Mouse (Mus musculus) embryonic facial prominence, embryonic 15.5 days (tissue): Measurements from ENCODE around the gene Agps. TPM values are rescaled to one million over a fixed set of nuclear protein-coding genes. Genes with fewer than 3 reads are reported as not detected.

Experiments
- ATAC-seq: fragments of 200-750 bp; cut with Nextera tagmentation; 2 replicates; pipeline ENCODE4 v1.8.0; 2017; ENCODE audit warnings: low read depth, moderate TSS enrichment; ENCODE audit not compliant: insufficient number of reproducible peaks, low FRiP score, low TSS enrichment
- H3K27ac ChIP-seq: fragments of 300-500 bp; sonication (generic); replicated peaks from 2 replicates; pipeline ENCODE4 v1.5.1; 2015; ENCODE audit warnings: mild to moderate bottlenecking, inconsistent platforms
- H3K27me3 ChIP-seq: fragments of 300-500 bp; sonication (generic); 2 replicates; pipeline ENCODE4 v1.6.1; 2015; ENCODE audit warnings: inconsistent platforms
- H3K36me3 ChIP-seq: fragments of 300-500 bp; sonication (generic); 2 replicates; pipeline ENCODE4 v1.6.1; 2015; ENCODE audit warnings: mild to moderate bottlenecking, inconsistent platforms
- H3K4me1 ChIP-seq: fragments of 300-500 bp; sonication (generic); 2 replicates; pipeline ENCODE4 v1.6.1; 2015; ENCODE audit warnings: inconsistent platforms
- H3K4me2 ChIP-seq: fragments of 300-500 bp; sonication (generic); replicated peaks from 2 replicates; pipeline ENCODE4 v1.6.1; 2015; ENCODE audit warnings: mild to moderate bottlenecking, inconsistent platforms
- H3K4me3 ChIP-seq: fragments of 300-500 bp; sonication (generic); replicated peaks from 2 replicates; pipeline ENCODE4 v1.5.1; 2015; ENCODE audit warnings: mild to moderate bottlenecking, inconsistent platforms
- H3K9ac ChIP-seq: fragments of 300-500 bp; sonication (generic); 2 replicates; pipeline ENCODE4 v1.6.1; 2015; ENCODE audit warnings: inconsistent platforms
- H3K9me3 ChIP-seq: fragments of 300-500 bp; sonication (generic); replicated peaks from 2 replicates; pipeline ENCODE4 v1.6.1; 2016; ENCODE audit warnings: inconsistent platforms
- WGBS: fragments of 180-500 bp; shearing (Covaris S2); methylation state at CpG from one replicate; pipeline ENCODE4 v1.1.7; 2015; 5-methylcytosine and 5-hydroxymethylcytosine counted together
- polyA plus RNA-seq: library from polyadenylated mRNA; unstranded; fragments of >200 nt; fragmentation: Nextera tagmentation; extraction: Ambion mirVana; gene quantifications from 2 replicates; pipeline ENCODE4 v1.2.1, GENCODE M21; 2015

The Agps gene
- polyA plus RNA-seq, 1 experiment from 2014 or later = 24.5 TPM

GRCm38 (mm10) chr2:75814880-75815279 is 17.1 kb upstream of the Agps start:
- Histone ChIP-seq H3K9me3 (no peaks in the 10 kb centered on the region), H3K4me3 (no peak overlapping the region), H3K4me1 (no peaks in the 10 kb centered on the region), H3K27ac (no peak overlapping the region), H3K4me2 (no peak overlapping the region), H3K27me3 (no peaks in the 10 kb centered on the region), H3K9ac (no peak overlapping the region), H3K36me3 (no peaks in the 10 kb centered on the region)
- WGBS = 72% methylated on average over 13 of the region's 13 CpGs
- ATAC-seq = no peak

GRCm38 (mm10) chr2:75815521-75815920 is 16.5 kb upstream of the Agps start:
- no peak for ATAC-seq
- no peaks in the 10 kb centered on the region for H3K9me3 ChIP-seq
- H3K27ac ChIP-seq = no peak overlapping the region
- no peak overlapping the region for H3K4me3 ChIP-seq
- no peaks in the 10 kb centered on the region for H3K36me3 ChIP-seq
- H3K4me2 ChIP-seq = no peak overlapping the region
- H3K4me1 ChIP-seq = no peaks in the 10 kb centered on the region
- no peak overlapping the region for H3K9ac ChIP-seq
- WGBS = 62% methylated on average over 8 of the region's 8 CpGs
- H3K27me3 ChIP-seq = no peaks in the 10 kb centered on the region

GRCm38 (mm10) chr2:75816673-75817072 is 15.3 kb upstream of the Agps start:
- Histone ChIP-seq H3K27me3 (no peaks in the 10 kb centered on the region), H3K27ac (no peak overlapping the region), H3K36me3 (no peaks in the 10 kb centered on the region), H3K9ac (no peak overlapping the region), H3K4me1 (no peaks in the 10 kb centered on the region), H3K4me2 (no peak overlapping the region), H3K4me3 (no peak overlapping the region), H3K9me3 (no peaks in the 10 kb centered on the region)
- 77% methylated on average over 6 of the region's 6 CpGs for WGBS
- ATAC-seq = no peak

- 78% methylated on average over 7 of the region's 7 CpGs for WGBS
- Histone ChIP-seq H3K27ac (no peak overlapping the region), H3K9ac (no peak overlapping the region), H3K36me3 (no peaks in the 10 kb centered on the region), H3K27me3 (no peaks in the 10 kb centered on the region), H3K4me2 (no peak overlapping the region), H3K4me3 (no peak overlapping the region), H3K9me3 (no peaks in the 10 kb centered on the region), H3K4me1 (no peaks in the 10 kb centered on the region)
- no peak for ATAC-seq
These were observed 13.3 kb upstream of the Agps start for GRCm38 (mm10) chr2:75818719-75819118.

- H3K9me3 ChIP-seq = no peaks in the 10 kb centered on the region
- no peaks in the 10 kb centered on the region for H3K4me1 ChIP-seq
- no peaks in the 10 kb centered on the region for H3K27me3 ChIP-seq
- H3K36me3 ChIP-seq = no peaks in the 10 kb centered on the region
- no peak overlapping the region for H3K4me3 ChIP-seq
- no peak overlapping the region for H3K27ac ChIP-seq
- no peak for ATAC-seq
- 91% methylated on average over 3 of the region's 3 CpGs for WGBS
- no peak overlapping the region for H3K4me2 ChIP-seq
- no peak overlapping the region for H3K9ac ChIP-seq
These were observed 12.2 kb upstream of the Agps start for GRCm38 (mm10) chr2:75819796-75820195.

- no peaks in the 10 kb centered on the region for H3K36me3 ChIP-seq
- H3K4me3 ChIP-seq = no peak overlapping the region
- no peak overlapping the region for H3K9ac ChIP-seq
- H3K4me1 ChIP-seq = no peaks in the 10 kb centered on the region
- no peak for ATAC-seq
- H3K4me2 ChIP-seq = no peak overlapping the region
- H3K9me3 ChIP-seq = no peaks in the 10 kb centered on the region
- WGBS = 87% methylated on average over 13 of the region's 13 CpGs
- no peak overlapping the region for H3K27ac ChIP-seq
- H3K27me3 ChIP-seq = no peaks in the 10 kb centered on the region
These were observed 9.8 kb upstream of the Agps start for GRCm38 (mm10) chr2:75821971-75822751.

- WGBS = 60% methylated on average over 7 of the region's 7 CpGs
- Histone ChIP-seq H3K9me3 (no peaks in the 10 kb centered on the region), H3K27ac (no peak overlapping the region), H3K4me3 (no peak overlapping the region), H3K27me3 (no peaks in the 10 kb centered on the region), H3K4me1 (no peaks in the 10 kb centered on the region), H3K9ac (no peak overlapping the region), H3K4me2 (no peak overlapping the region), H3K36me3 (no peaks in the 10 kb centered on the region)
- no peak for ATAC-seq
These were observed 8.2 kb upstream of the Agps start for GRCm38 (mm10) chr2:75823736-75824135.

- H3K27ac ChIP-seq = no peak overlapping the region
- 56% methylated on average over 6 of the region's 6 CpGs for WGBS
- no peak for ATAC-seq
- no peak overlapping the region for H3K4me2 ChIP-seq
- no peaks in the 10 kb centered on the region for H3K9me3 ChIP-seq
- H3K9ac ChIP-seq = no peak overlapping the region
- no peak overlapping the region for H3K4me3 ChIP-seq
- H3K36me3 ChIP-seq = no peaks in the 10 kb centered on the region
- H3K4me1 ChIP-seq = no peaks in the 10 kb centered on the region
- H3K27me3 ChIP-seq = no peaks in the 10 kb centered on the region
These were observed 7.8 kb upstream of the Agps start for GRCm38 (mm10) chr2:75824144-75824543.

- Histone ChIP-seq H3K36me3 (no peaks in the 10 kb centered on the region), H3K4me2 (no peak overlapping the region), H3K9me3 (no peaks in the 10 kb centered on the region), H3K27ac (no peak overlapping the region), H3K4me3 (no peak overlapping the region), H3K27me3 (no peaks in the 10 kb centered on the region), H3K4me1 (no peaks in the 10 kb centered on the region), H3K9ac (no peak overlapping the region)
- no peak for ATAC-seq
- 42% methylated on average over 3 of the region's 3 CpGs for WGBS
These were observed 7.1 kb upstream of the Agps start for GRCm38 (mm10) chr2:75824846-75825245.

GRCm38 (mm10) chr2:75825603-75826002 is 6.4 kb upstream of the Agps start:
- no peaks in the 10 kb centered on the region for H3K9me3 ChIP-seq
- ATAC-seq = no peak
- no peak overlapping the region for H3K9ac ChIP-seq
- H3K27me3 ChIP-seq = no peaks in the 10 kb centered on the region
- H3K27ac ChIP-seq = no peak overlapping the region
- WGBS = 35% methylated on average over 1 of the region's 1 CpGs
- H3K4me3 ChIP-seq = no peak overlapping the region
- H3K36me3 ChIP-seq = no peaks in the 10 kb centered on the region
- H3K4me2 ChIP-seq = no peak overlapping the region
- no peaks in the 10 kb centered on the region for H3K4me1 ChIP-seq

GRCm38 (mm10) chr2:75828931-75829610 is 2.9 kb upstream of the Agps start:
- WGBS = 65% methylated on average over 8 of the region's 8 CpGs
- Histone ChIP-seq H3K9ac (no peak overlapping the region), H3K9me3 (no peaks in the 10 kb centered on the region), H3K36me3 (no peaks in the 10 kb centered on the region), H3K4me1 (peaks cover 20% of the 10 kb centered on the region), H3K27me3 (no peaks in the 10 kb centered on the region), H3K27ac (no peak overlapping the region), H3K4me3 (no peak overlapping the region), H3K4me2 (no peak overlapping the region)
- no peak for ATAC-seq

- Histone ChIP-seq H3K9me3 (no peaks in the 10 kb centered on the region), H3K4me1 (peaks cover 23% of the 10 kb centered on the region), H3K27me3 (no peaks in the 10 kb centered on the region), H3K4me2 (no peak overlapping the region), H3K9ac (no peak overlapping the region), H3K4me3 (no peak overlapping the region), H3K36me3 (no peaks in the 10 kb centered on the region), H3K27ac (no peak overlapping the region)
- 89% methylated on average over 7 of the region's 7 CpGs for WGBS
- ATAC-seq = no peak
These were observed 1.7 kb upstream of the Agps start for GRCm38 (mm10) chr2:75830233-75830632.
